Mouse (Mus musculus): ENCODE results near the gene Ralb.

Gene Ralb

DNA sequence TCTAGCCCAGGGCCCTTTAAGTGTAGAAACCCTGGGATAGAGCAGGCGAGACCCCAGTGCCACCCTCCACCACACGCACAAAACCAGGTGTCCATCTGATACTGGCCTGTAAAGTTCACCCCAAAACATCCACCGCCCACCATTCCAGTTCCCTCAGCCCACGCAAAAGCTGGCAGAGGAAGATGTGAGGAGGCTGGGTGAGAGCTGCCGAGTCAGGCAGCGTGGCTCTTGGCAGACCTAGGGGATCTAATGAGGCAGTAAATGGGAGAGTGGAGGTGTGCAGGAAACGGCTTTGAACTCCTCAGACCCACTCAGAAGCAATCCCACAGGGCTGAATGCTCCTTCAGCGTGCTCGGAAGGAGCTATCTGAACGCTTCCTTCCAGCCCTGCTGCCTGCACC lies 53.2 kb downstream of the Ralb start:
- no peak for DNase-seq (ENCODE audit: low read depth, low spot score)

DNA sequence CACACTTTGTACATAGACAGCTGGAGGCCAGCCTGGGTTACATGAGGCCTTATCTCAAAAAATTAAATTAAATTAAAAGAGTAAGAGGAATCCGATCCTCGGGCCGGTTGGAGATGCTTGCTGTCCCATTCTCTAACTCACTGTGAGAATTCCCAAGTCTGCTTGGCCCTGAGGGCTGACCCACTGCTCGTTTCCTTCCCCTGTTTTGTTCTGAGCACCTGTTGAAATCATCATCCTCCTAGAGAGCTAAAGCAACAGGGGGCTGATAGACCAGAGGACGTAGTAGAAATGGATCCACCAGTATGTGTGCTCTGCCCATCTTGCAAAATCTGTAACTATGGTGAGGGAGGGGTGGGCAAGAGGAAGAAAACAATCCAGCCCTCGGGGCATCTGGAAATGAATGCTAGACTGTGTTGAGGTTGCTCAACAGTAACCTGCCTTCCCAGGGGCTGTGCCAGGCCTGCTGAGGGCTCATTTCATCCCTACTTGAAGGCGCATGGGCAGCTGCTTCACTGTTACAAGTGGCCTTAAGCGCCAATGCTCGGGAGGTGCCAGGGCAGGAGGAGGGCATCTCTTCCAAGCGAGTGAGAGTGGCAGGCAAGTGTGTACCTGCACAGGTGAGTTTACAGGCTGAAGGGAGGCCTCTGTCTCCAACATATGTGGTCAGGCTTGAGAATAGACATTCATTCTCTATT lies 53.8 kb downstream of the Ralb start:
- no peak for DNase-seq (ENCODE audit: low read depth, low spot score)

DNA sequence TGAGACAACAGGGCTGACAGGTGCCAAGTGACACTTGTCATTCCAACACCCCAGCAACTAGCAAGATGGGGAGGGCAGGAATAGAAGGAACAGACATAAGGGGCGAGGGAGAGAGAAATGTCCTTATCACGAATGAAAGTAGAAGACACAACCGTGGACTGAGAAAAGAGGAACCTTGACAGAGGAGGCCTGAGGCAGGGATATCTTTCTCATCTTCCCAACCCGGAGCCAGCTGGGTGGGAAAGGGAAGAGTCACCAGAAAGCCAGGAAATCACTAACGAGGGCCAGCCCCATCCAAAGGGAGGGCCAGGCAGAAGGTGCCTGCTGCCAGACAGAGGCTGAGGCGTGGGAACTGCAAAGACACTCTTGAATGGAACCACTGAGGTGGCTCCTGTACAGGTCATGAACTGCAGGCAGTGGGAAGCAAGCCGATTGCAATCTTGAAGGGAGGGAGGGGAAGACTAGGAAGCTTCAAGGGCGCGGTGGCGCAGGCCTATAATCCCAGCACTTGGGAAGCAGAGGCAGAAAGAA lies 57.8 kb downstream of the Ralb start:
- no peak for DNase-seq (ENCODE audit: low read depth, low spot score)

DNA sequence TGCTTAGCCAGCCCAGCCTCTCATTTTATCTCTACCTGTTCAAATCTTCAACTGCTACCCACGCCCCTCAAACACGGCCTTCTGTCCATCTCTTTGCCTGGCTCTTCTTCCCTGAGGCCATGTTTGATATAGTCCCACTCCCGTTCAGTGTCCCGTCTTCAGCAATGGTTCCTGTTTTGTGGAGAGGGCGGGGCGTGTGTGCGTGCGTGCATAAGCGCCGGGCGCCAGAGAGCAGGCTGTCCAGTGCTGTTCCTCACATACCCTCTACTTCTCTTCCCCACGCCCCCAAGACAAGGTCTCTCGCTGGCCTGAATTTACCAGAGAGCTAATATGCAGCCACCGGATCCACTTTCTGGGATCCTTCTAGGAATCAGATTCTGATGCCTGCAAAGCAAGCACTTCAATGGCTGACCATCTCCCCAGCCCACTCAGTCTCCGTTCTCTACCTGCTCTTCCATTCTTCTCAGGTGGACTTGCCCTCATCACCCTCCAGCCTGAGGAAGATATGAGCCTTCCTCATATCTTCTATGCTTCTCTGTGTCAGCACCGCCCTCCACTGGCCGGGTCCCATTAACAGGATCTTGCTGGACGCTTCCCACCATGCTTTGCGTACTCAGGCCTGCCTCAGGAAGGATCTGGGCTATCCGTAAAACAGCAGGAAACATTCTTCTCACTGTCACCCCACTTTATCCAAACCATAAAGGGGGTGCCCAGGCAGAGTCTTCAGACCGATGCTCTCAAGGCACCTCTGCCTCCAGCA lies 60.8 kb downstream of the Ralb start:
- no peak for DNase-seq (ENCODE audit: low read depth, low spot score)

DNA sequence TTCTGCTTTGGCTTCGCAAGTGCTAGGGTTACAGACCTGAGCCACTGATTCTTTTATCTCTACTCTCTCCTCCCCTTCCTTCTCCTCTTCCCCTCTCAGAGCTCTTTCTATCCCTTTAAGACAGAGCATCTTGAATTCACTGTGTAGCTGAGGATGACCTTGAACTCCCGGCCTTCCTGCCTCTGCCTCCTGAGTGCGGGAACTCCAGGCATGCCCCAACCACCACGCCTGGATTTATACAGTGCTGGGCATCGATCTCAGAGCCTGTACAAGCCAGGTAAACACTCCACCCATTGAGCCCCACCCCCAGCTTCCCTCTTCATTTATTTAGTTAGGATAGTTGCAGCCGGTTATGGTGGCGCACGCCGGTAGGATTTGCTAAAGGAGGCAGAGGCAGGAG lies 61.7 kb downstream of the Ralb start:
- DNase-seq (ENCODE audit: low read depth, low spot score): no peak

DNA sequence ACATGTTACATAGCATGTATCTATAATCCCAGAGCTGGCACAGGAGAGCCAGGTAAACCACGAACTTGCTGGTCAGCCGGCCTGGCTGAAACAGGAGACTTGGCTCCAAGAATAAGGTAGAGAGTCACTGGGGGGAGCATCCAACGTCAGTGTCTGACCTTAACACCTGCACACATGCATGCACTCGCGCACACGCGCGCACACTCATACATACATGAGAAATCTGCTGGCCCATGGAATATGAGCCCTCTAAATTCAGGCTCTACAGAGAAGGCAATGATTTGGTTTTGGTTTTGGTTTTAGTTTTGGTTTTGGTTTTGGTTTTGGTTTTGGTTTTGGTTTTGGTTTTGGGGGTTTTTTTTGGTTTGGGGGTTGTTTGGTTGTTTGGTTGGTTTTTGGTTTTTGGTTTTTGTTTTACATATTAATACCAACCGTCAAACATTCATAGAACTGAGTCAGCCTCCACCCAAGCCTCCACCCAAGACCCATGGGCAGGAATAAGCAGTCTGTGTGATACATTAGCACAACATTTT lies 66.4 kb downstream of the Ralb start:
- DNase-seq (ENCODE audit: low read depth, low spot score): no peak

DNA sequence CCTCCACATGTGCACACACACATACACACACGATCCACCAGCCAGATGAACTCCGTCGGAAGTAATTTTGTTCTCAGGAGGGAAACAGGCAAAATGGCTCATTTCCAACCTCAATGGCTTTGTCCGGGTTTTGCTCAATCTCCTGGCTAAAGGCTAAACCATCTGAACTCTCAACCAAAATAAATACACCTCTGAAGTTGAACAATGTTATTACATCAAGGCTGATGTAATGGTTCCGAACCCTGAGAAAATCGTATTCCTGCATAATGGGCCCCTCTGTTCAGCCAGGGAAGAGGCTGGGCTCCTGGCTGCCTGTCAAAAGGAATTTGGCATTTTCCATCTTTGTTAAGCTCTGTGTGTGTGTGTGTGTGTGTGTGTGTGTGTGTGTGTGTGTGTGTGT lies 67.2 kb downstream of the Ralb start:
- no peak for DNase-seq (ENCODE audit: low read depth, low spot score)

DNA sequence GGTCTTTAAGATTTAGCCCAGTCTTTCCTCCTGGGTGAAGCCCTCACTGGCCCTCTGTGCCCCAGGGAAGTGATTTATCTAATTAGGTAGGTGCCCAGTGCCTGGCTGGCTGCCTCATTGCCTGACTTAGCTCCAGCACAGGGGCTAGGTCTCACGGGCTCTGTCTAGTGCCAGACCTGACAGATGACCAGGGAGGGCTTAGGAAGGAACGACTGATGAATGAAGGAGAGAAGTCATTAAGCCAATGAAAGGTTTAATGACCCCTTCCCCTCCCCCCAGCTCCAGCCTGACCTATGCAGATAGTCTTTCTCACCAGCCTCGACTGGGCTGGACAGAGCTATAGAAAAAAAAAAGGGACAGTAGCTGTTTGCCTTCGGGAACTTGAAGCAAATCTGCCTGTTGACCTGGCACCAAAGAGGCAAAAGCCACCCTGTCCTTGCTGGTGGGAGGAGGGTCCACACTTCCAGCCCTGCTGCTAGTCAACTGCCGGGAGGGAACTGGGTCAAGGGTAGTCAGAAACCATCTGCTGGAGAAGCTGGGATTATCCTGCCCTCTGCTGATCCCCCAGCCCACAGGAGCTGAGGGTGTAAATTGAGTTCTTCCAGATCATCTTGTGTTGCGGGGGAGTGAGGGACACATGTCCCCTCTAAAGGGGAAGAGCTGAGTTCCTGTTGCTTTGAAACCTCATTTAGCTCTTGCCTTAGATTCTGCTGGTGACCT lies 80.3 kb downstream of the Ralb start:
- no peak for DNase-seq (ENCODE audit: low read depth, low spot score)

DNA sequence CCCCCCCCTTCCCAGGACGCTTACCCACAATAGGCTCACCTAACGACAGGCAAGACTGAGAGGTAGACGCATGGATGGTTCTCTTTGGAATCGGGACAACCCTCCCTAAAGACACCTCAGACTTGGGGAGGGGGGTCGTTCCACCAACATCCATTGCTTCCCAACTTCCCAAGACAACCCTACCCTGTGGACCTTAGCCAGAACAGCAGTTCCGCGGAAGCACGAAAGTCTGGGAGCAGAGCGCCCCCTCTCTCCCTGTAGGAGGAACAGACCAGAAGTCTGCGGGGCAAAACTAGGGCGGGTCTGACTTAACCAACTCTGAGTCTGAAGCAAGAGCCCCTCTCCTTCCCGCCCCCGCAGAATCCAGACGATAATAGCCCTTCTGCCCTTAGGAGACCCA lies 81.1 kb downstream of the Ralb start:
- DNase-seq (ENCODE audit: low read depth, low spot score): no peak

DNA sequence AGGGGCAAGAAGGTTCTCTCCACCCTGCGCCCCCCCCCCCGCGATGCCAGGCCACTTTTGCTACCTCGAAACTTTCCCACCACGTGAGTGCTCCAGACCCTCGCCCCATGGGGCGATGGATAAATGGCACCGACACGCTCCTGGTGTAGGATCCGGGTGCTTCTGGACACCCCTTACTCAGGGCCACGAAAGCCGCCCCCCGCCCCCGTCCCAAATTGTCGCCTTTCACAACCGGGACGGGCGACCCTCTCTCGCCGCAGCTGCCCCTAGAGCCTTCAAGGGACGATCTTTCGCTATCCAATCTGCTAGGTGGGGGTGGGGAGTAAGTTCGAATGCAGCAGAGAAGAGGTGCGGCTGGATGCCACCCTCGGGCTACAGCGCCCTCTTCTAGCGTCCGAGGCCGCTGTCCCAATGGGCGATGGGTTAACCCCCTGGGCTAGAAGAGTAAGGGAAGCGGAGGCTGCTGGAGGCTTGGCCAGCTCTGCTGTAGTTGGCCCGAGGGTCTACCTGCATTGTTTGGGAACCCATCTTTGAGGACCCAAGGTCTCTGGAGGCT lies 82.1 kb downstream of the Ralb start:
- no peak for DNase-seq (ENCODE audit: low read depth, low spot score)

DNA sequence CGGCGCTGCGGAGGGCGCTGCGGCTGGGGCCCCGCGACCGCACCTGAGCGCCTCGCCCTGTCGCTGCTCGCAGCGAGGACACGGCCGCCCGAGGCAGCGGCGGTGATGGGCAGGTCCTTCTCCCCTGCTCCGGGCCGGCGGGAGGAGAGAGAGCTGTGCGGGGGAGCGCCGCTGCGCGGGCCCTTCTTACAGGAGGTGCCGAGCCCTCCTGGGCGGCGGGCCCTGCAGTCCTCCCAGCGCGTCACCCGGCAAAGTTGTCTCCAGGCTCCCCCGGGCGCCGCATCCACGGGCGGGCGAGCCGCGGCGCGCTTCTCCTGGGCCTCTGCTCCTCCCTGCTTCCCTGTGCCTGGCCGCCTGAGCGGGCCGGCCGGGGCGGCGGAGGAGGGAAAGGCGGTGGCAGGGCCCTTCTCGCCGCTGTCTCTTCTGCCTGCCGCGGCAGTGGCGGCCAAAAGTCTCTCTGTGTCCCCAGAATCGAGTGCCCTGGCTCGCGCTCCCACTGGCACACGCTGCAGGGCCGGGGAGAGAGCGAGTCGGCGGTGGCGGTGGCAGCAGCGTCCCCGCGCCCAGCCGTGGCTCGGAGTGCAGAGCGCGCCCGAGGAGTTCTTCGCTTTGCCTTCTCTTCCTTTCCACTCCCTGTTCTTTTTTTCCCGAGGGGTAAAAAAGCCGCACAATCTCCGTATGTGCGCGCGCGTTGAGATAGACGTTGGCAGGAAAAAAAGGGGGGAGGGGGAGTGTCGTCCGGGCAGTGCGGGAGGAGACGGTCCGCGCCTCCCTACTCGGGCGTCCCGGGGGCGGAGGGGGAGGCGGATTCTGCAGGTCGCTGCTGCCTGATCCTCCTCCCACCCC lies 82.8 kb downstream of the Ralb start, which contains the start of gene Inhbb:
Gene Inhbb (minus strand): TSS at position 673 of the 846 bp plus-strand sequence.
- no peak for DNase-seq (ENCODE audit: low read depth, low spot score)

DNA sequence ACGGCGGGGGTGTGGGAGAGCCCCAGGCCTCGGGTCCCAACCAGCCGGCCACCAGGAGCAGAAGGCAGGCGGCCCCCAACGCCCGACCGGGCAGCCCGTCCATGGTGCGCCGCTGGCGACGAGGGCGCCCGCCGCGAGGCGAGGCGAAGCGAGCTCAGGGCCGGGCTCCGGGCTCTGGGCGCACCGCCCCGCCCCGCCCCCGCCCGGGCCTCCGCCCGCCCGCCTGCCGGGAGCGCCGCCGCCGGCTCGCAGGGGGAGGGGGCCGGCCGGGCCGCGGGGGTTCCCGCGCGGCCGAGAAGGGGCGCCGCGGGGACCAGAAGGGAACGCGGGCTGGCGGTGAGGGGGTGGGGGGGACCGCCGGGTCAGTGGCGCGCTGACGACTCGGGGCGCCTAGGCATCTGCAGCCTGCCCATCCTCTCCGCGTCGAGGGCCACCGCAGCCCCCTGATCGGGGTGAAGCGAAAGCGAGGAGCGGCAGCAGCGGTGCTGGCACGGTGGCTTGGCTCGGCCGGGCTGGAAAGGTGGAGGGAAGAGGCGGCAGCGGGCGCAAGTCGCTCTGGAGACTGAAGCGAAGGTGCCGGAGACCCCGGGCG lies 83.5 kb downstream of the Ralb start:
- DNase-seq (ENCODE audit: low read depth, low spot score): no peak
